Mouse (Mus musculus) left cerebral cortex, postnatal 4 days (tissue): ENCODE measurements around the gene Zfp989. TPM values are rescaled to one million over a fixed set of nuclear protein-coding genes. Genes with fewer than 3 reads are reported as not detected.
"Not testable (repeated sequence)": the region's sequence is repeated elsewhere in the genome, so short reads cannot be mapped to it uniquely, and the experiment has no call there.

Experiments
- DNase-seq: peaks from one replicate; pipeline ENCODE4 v3.0.0-alpha.2; 2022
- intact Hi-C: fragments of 180-260 bp; cut with DNase I; formaldehyde crosslinking; loops from one replicate; pipeline ENCODE4 v1.15.1; 2025
- total RNA-seq, 2 experiments: library from RNA; stranded (reverse); gene quantifications; 2 replicates each; pipeline ENCODE4 v1.2.3; 2021

Zfp989 gene
- total RNA-seq: under 1 TPM in 1 of 2 experiments, not detected in 1; 0.16 TPM

GRCm38 (mm10) chr4:146971757-146972156 lies at the start of gene Zfp989:
Zfp989 (plus strand) TSS chr4:146971976.
- DNase-seq, intact Hi-C loops: not testable (repeated sequence)

GRCm38 (mm10) chr4:146932311-146933082 lies 39.3 kb upstream of the Zfp989 start:
- DNase-seq: no peak
- intact Hi-C loops: no loop called here

GRCm38 (mm10) chr4:146941691-146942090 lies 30.1 kb upstream of the Zfp989 start:
- DNase-seq, intact Hi-C loops: not testable (repeated sequence)

- intact Hi-C loops, DNase-seq: not testable (repeated sequence)
Measured at GRCm38 (mm10) chr4:146976581-146976980, 4.8 kb downstream of the Zfp989 start.

- DNase-seq, intact Hi-C loops: not testable (repeated sequence)
Measured at GRCm38 (mm10) chr4:147018400-147018799, 46.6 kb downstream of the Zfp989 start.

GRCm38 (mm10) chr4:147021550-147021949 lies 49.8 kb downstream of the Zfp989 start, which contains the start of gene Rex2:
Rex2 (plus strand) TSS chr4:147021850.
- intact Hi-C loops, DNase-seq: not testable (repeated sequence)

- intact Hi-C loops, DNase-seq: not testable (repeated sequence)
Measured at GRCm38 (mm10) chr4:147026374-147026773, 54.6 kb downstream of the Zfp989 start.

- DNase-seq, intact Hi-C loops: not testable (repeated sequence)
Measured at GRCm38 (mm10) chr4:147031308-147032036, 59.7 kb downstream of the Zfp989 start.

Other genes starting within 250 kb of the Zfp989 start
- under 1 TPM in 1 of 2 experiments, not detected in 1; 0.62 TPM for gene Gm21411, start 62.4 kb upstream of the Zfp989 start, total RNA-seq
- under 1 TPM; 0.34 to 0.36 TPM for gene Rex2, start 49.9 kb downstream of the Zfp989 start, total RNA-seq
- gene Zfp991, start 160.1 kb downstream of the Zfp989 start, total RNA-seq: 10 to 100 TPM; 13.1 to 13.9 TPM